Mouse (Mus musculus) cerebellum, adult 2 months (tissue): ENCODE measurements around the gene Pdxk.

Source experiments
- CTCF ChIP-seq: fragments of 200-500 bp; IDR thresholded peaks from 2 replicates; pipeline ENCODE4 v1.5.1; 2011; ENCODE audit warnings: low read depth, mild to moderate bottlenecking, control low read depth, low read length, moderate library complexity, borderline replicate concordance; ENCODE audit not compliant: insufficient read depth
- POLR2A ChIP-seq: fragments of 200-500 bp; IDR thresholded peaks from 2 replicates; pipeline ENCODE4 v1.6.1; 2011; ENCODE audit warnings: low read length, control low read depth, borderline replicate concordance; ENCODE audit not compliant: insufficient read depth

GRCm38 (mm10) chr10:78462945-78463768 lies 1.6 kb downstream of the Pdxk start:
- no peak for TF ChIP-seq CTCF
- no peak for TF ChIP-seq POLR2A
